Mouse (Mus musculus) heart, postnatal 0 days (tissue): ENCODE results near the gene Mrnip. TPM values are rescaled to one million over a fixed set of nuclear protein-coding genes. Genes with fewer than 3 reads are reported as not detected.
A peak's percentile ranks its signal among the peaks of the same experiment; 100 is the strongest.

ENCODE experiments used
- ATAC-seq: fragments of 200-750 bp; cut with Nextera tagmentation; 2 replicates; pipeline ENCODE4 v1.8.0; 2017; ENCODE audit warnings: low read depth, moderate number of reproducible peaks, moderate library complexity; ENCODE audit not compliant: insufficient read depth
- DNase-seq: peaks from one replicate; pipeline ENCODE4 v3.0.0-alpha.2; 2016; ENCODE audit warnings: low spot score
- H3K27ac ChIP-seq: fragments of 300-500 bp; sonication (generic); 2 replicates; pipeline ENCODE4 v1.5.1; 2014; ENCODE audit warnings: low read depth, mild to moderate bottlenecking
- H3K27me3 ChIP-seq: fragments of 300-500 bp; sonication (generic); 2 replicates; pipeline ENCODE4 v1.6.1; 2014; ENCODE audit warnings: low read length, mixed read lengths; ENCODE audit not compliant: control insufficient read depth, insufficient read depth
- H3K36me3 ChIP-seq: fragments of 300-500 bp; sonication (generic); replicated peaks from 2 replicates; pipeline ENCODE4 v1.6.1; 2014; ENCODE audit warnings: low read length, mixed read lengths; ENCODE audit not compliant: control insufficient read depth, insufficient read depth
- H3K4me1 ChIP-seq: fragments of 300-500 bp; sonication (generic); 2 replicates; pipeline ENCODE4 v1.6.1; 2014; ENCODE audit warnings: antibody characterized with exemption; ENCODE audit not compliant: control insufficient read depth, insufficient read depth
- H3K4me2 ChIP-seq: fragments of 300-500 bp; sonication (generic); 2 replicates; pipeline ENCODE4 v1.6.1; 2014; ENCODE audit warnings: low read depth, mild to moderate bottlenecking, low read length, moderate library complexity
- H3K4me3 ChIP-seq: fragments of 300-500 bp; sonication (generic); 2 replicates; pipeline ENCODE4 v1.5.1; 2014; ENCODE audit warnings: low read depth, low read length
- H3K9ac ChIP-seq: fragments of 300-500 bp; sonication (generic); replicated peaks from 2 replicates; pipeline ENCODE4 v1.6.1; 2014; ENCODE audit warnings: low read depth, low read length, mixed read lengths
- H3K9me3 ChIP-seq: fragments of 300-500 bp; sonication (generic); replicated peaks from 2 replicates; pipeline ENCODE4 v1.6.1; 2016; ENCODE audit warnings: low read length; ENCODE audit not compliant: control insufficient read depth
- CTCF ChIP-seq: IDR thresholded peaks from 2 replicates; pipeline ENCODE4 v1.5.1; 2016; ENCODE audit warnings: antibody characterized with exemption, control low read depth, low read depth
- EP300 ChIP-seq: IDR thresholded peaks from 2 replicates; pipeline ENCODE4 v1.6.1; 2016; ENCODE audit warnings: antibody characterized with exemption, low read depth
- WGBS: fragments of 180-500 bp; shearing (Covaris S2); extraction: QIAGEN DNeasy Blood & Tissue Kit; methylation state at CpG from one replicate; pipeline ENCODE4 v1.1.7; 2014; 5-methylcytosine and 5-hydroxymethylcytosine counted together
- polyA plus RNA-seq: library from polyadenylated mRNA; unstranded; fragments of >200 nt; fragmentation: Nextera tagmentation; extraction: Ambion mirVana; gene quantifications from 2 replicates; pipeline ENCODE4 v1.2.1, GENCODE M21; 2015
- total RNA-seq: library from RNA; depleted of rRNA; stranded (reverse); fragments of >200 nt; gene quantifications from 2 replicates; pipeline ENCODE4 v1.2.3, GENCODE M21; 2014; ENCODE audit warnings: low replicate concordance

Gene Mrnip
- total and polyA plus RNA-seq, 2 experiments from 2014 or later, result 7.9 to 18.6 TPM

GRCm38 (mm10) chr11:50147267-50147957 lies 26.8 kb upstream of the Mrnip start:
- peak; percentile 55 for DNase-seq
- ATAC-seq, result peak; percentile 76

DNA sequence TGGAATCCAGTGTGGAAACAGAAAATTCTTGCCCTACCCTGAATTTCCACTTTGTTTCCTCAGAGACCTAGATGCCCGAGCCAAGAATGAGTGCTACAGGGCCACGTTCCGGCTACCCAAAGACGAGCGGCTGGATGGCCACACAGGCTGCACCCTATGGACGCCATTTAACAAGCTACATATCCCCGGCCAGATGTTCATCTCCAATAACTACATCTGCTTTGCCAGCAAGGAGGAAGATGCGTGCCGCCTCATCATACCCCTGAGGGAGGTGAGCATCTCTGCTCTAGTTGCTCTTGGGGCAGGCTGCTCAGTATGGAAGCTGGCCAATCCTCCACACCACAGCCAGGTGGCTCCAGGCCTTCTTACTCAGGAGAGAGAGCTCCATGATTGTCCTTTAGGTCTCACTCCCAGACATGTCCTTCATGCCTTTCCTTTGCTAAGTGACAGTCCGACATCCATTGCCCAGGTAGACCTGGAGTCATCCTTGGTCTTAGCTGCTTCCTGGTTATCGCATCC lies 26.2 kb upstream of the Mrnip start:
- peak overlapping the region; percentile 86 for H3K27ac ChIP-seq
- TF ChIP-seq EP300, result no peak
- peaks cover 83% of the 10 kb centered on the region for H3K36me3 ChIP-seq

More at GRCm38 (mm10) chr11:50147267-50147957, 26.8 kb upstream of the Mrnip start:
- Histone ChIP-seq H3K9me3 (no peaks in the 10 kb centered on the region), H3K27me3 (no peaks in the 10 kb centered on the region), H3K27ac (peak overlapping the region; percentile 86), H3K4me3 (no peak overlapping the region), H3K36me3 (peaks cover 83% of the 10 kb centered on the region), H3K4me2 (no peak overlapping the region), H3K4me1 (peaks cover 14% of the 10 kb centered on the region), H3K9ac (no peak overlapping the region)
- TF ChIP-seq EP300 (no peak), CTCF (no peak)
- WGBS, result 26% methylated on average over 9 of the region's 9 CpGs

DNA sequence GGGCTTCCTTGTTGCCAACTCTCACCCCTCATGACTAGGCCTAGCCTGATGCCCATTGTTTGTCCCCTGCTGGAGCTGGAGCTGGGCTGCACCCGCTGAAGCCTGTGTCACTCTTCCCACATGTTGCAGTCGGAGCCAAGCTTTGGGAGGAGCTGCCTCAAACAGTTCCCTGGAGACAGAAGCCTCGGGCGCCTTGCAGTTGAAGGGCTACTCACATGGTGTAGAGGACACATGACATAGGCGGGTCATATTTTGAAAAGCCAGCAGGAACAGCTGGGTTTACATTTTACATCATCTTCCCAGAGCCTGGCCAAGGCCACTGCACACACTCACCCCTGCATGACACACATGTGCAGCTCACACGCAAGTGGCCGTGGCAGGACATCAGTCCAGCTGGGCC lies 25.0 kb upstream of the Mrnip start:
- Histone ChIP-seq H3K4me3 (no peak overlapping the region), H3K9me3 (no peaks in the 10 kb centered on the region), H3K9ac (no peak overlapping the region), H3K27ac (no peak overlapping the region), H3K4me2 (no peak overlapping the region), H3K4me1 (peaks cover 14% of the 10 kb centered on the region), H3K27me3 (no peaks in the 10 kb centered on the region), H3K36me3 (peaks cover 84% of the 10 kb centered on the region)
- TF ChIP-seq EP300 (no peak), CTCF (no peak)
- DNase-seq (peak; percentile 25), ATAC-seq (no peak)
- 75% methylated on average over 7 of the region's 7 CpGs for WGBS

More for the DNA sequence above, 26.2 kb upstream of the Mrnip start:
- Histone ChIP-seq H3K27me3 (no peaks in the 10 kb centered on the region), H3K4me3 (no peak overlapping the region), H3K9me3 (no peaks in the 10 kb centered on the region), H3K9ac (no peak overlapping the region), H3K4me1 (peaks cover 14% of the 10 kb centered on the region), H3K4me2 (no peak overlapping the region)
- 90% methylated on average over 11 of the region's 11 CpGs for WGBS
- DNase-seq (no peak), ATAC-seq (0 out of 2 replicates have a peak, but pooled peaks have one; percentile 1)

DNA sequence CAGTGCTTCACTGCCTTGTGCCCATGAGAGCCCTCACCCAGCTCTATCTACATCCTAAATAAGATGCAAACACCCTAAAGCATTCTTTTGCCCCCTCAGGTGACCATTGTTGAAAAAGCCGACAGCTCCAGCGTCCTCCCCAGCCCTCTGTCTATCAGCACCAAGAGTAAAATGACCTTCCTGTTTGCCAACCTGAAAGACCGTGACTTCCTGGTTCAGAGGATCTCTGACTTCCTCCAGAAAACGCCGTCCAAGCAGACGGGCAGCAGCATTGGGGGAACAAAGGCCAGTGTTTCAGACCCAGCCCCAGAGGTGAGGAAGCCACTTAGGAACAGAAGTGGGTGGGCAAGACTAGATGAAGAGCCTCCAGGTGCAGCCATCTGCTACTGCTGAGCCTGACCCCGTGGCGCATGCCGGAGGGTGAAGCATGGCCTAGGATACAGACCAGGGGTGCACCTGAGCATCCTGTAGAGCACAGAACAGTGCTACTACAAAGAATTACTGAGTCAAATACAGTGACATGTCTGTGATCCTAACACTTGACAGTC lies 24.6 kb upstream of the Mrnip start:
- Histone ChIP-seq H3K4me2 (no peak overlapping the region), H3K9ac (no peak overlapping the region), H3K36me3 (peaks cover 88% of the 10 kb centered on the region), H3K4me1 (peaks cover 14% of the 10 kb centered on the region), H3K27me3 (no peaks in the 10 kb centered on the region), H3K27ac (no peak overlapping the region), H3K4me3 (no peak overlapping the region), H3K9me3 (no peaks in the 10 kb centered on the region)
- ATAC-seq (no peak), DNase-seq (no peak)
- WGBS, result 84% methylated on average over 9 of the region's 9 CpGs
- TF ChIP-seq CTCF (no peak), EP300 (no peak)

- ATAC-seq, result no peak
- 75% methylated on average over 3 of the region's 3 CpGs for WGBS
These were observed 22.9 kb upstream of the Mrnip start for GRCm38 (mm10) chr11:50151374-50151773.

More at GRCm38 (mm10) chr11:50151374-50151773, 22.9 kb upstream of the Mrnip start:
- TF ChIP-seq EP300, result no peak
- no peak for TF ChIP-seq CTCF
- no peak overlapping the region for H3K27ac ChIP-seq
- H3K4me3 ChIP-seq, result no peak overlapping the region
- peaks cover 85% of the 10 kb centered on the region for H3K36me3 ChIP-seq
- H3K4me2 ChIP-seq, result no peak overlapping the region
- H3K4me1 ChIP-seq, result peaks cover 14% of the 10 kb centered on the region
- no peak for DNase-seq
- H3K9ac ChIP-seq, result no peak overlapping the region
- no peaks in the 10 kb centered on the region for H3K27me3 ChIP-seq
- H3K9me3 ChIP-seq, result no peaks in the 10 kb centered on the region
